Mouse (Mus musculus) layer of hippocampus, adult 2 months (tissue): ENCODE results near the gene Gm21319. TPM values are rescaled to one million over a fixed set of nuclear protein-coding genes. Genes with fewer than 3 reads are reported as not detected.
"Not testable (repeated sequence)": the region's sequence is repeated elsewhere in the genome, so short reads cannot be mapped to it uniquely, and the experiment has no call there.

Experiments
- DNase-seq, 2 experiments: peaks; one replicate each; pipeline ENCODE4 v3.0.0; 2022; ENCODE audit warnings: low spot score in 2 of 2
- H3K27ac ChIP-seq: fragments of 200-600 bp; 2 replicates; pipeline ENCODE4 v1.8.1; 2022
- H3K4me3 ChIP-seq: fragments of 200-600 bp; 2 replicates; pipeline ENCODE4 v1.8.1; 2022; ENCODE audit warnings: mild to moderate bottlenecking
- long read RNA-seq, 2 experiments: library from polyadenylated mRNA; stranded (forward); transcript quantifications; one replicate each; pipeline ENCODE4 v2.0.0; 2021; ENCODE audit warnings: borderline mapping rate in 2 of 2
- total RNA-seq, 2 experiments: library from RNA; stranded (reverse); gene quantifications; 2 replicates each; pipeline ENCODE4 v1.2.3; 2021

The Gm21319 gene
- not detected for total RNA-seq
- long read RNA-seq, experiment 1: 0 reads
- long read RNA-seq, experiment 2: 0 reads

- H3K4me3 ChIP-seq, DNase-seq, H3K27ac ChIP-seq: not testable (repeated sequence)
These were observed at the start of gene Gm21319 for GRCm38 (mm10) chr12:87775655-87776054. Gene Gm21319 (minus strand): TSS chr12:87775755.

- not testable (repeated sequence) for H3K4me3 ChIP-seq, DNase-seq, H3K27ac ChIP-seq
These were observed 40.7 kb upstream of the Gm21319 start, which contains the start of gene BB287469 for GRCm38 (mm10) chr12:87816277-87816676. Gene BB287469 (plus strand): TSS chr12:87816577.

DNA sequence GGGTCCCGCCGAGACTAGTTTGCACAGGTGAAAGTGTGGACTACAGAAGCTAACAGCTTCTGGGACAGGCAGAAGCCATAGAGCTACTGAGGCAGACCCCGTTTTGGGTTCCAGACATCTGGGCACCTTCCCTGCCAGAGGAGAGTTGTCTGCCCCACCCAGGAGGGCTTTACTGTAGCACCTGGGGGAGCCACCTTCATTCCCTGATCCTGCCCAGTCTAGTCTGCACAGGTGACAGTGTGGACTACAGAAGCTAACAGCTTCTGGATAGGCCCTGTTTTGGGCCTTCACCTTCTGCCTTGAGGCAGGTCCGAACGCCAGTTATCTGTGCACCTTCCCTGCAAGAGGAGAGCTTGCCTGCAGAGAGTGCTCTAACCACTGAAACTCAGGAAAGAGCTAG, 22.4 kb upstream of the Gm21319 start:
- not testable (repeated sequence) for DNase-seq, H3K27ac ChIP-seq, H3K4me3 ChIP-seq

- not testable (repeated sequence) for H3K27ac ChIP-seq, DNase-seq, H3K4me3 ChIP-seq
These were observed 19.7 kb upstream of the Gm21319 start, which contains the start of gene Gm21936 for GRCm38 (mm10) chr12:87795212-87795611. Gene Gm21936 (plus strand): TSS chr12:87795512.

Other genes with a start within 250 kb of the Gm21319 start
- not detected for gene Oog1, start 173.1 kb downstream of the Gm21319 start, total RNA-seq
- not detected for gene Gm4027, start 156.9 kb downstream of the Gm21319 start, total RNA-seq
- not detected for gene Gm16381, start 131.1 kb downstream of the Gm21319 start, total RNA-seq
- gene Gm21936, start 19.8 kb upstream of the Gm21319 start, total RNA-seq: not detected
- not detected for gene BB287469, start 40.8 kb upstream of the Gm21319 start, total RNA-seq
- gene Gm2001, start 66.6 kb upstream of the Gm21319 start, total RNA-seq: not detected
- not detected for gene Gm2016, start 98.3 kb upstream of the Gm21319 start, total RNA-seq
- not detected for gene Gm2022, start 119.6 kb upstream of the Gm21319 start, total RNA-seq
- not detected for gene Gm2035, start 144.1 kb upstream of the Gm21319 start, total RNA-seq
- not detected for gene Gm2042, start 178.3 kb upstream of the Gm21319 start, total RNA-seq
- not detected for gene Gm2075, start 236.1 kb upstream of the Gm21319 start, total RNA-seq
- not detected for gene Gm6803, start 243.0 kb upstream of the Gm21319 start, total RNA-seq